Mouse (Mus musculus): ENCODE measurements around the gene Mndal.
"Not testable (repeated sequence)": the region's sequence is repeated elsewhere in the genome, so short reads cannot be mapped to it uniquely, and the experiment has no call there.

The Mndal gene

GRCm38 (mm10) chr1:173889741-173890140 is 52.5 kb downstream of the Mndal start:
- DNase-seq (ENCODE audit: low spot score in 2 of 2): not testable (repeated sequence)

GRCm38 (mm10) chr1:173887026-173887787 is 55.1 kb downstream of the Mndal start:
- not testable (repeated sequence) for DNase-seq (ENCODE audit: low spot score in 2 of 2)

- DNase-seq (ENCODE audit: low spot score in 2 of 2): not testable (repeated sequence)
Measured at GRCm38 (mm10) chr1:173880004-173880666, 62.2 kb downstream of the Mndal start.

GRCm38 (mm10) chr1:173879225-173879987 is 62.9 kb downstream of the Mndal start:
- DNase-seq (ENCODE audit: low spot score in 2 of 2): not testable (repeated sequence)

GRCm38 (mm10) chr1:173878264-173878663 is 64.0 kb downstream of the Mndal start:
- not testable (repeated sequence) for DNase-seq (ENCODE audit: low spot score in 2 of 2)

- not testable (repeated sequence) for DNase-seq (ENCODE audit: low spot score in 2 of 2)
Measured at GRCm38 (mm10) chr1:173877125-173877524, 65.2 kb downstream of the Mndal start.

- DNase-seq (ENCODE audit: low spot score in 2 of 2): not testable (repeated sequence)
Measured at GRCm38 (mm10) chr1:173868586-173868985, 73.7 kb downstream of the Mndal start.

GRCm38 (mm10) chr1:173866504-173866903 is 75.8 kb downstream of the Mndal start:
- DNase-seq (ENCODE audit: low spot score in 2 of 2): peak in 1 of 2 experiments; percentile 58

- DNase-seq (ENCODE audit: low spot score in 2 of 2): not testable (repeated sequence)
Measured at GRCm38 (mm10) chr1:173853711-173854110, 88.6 kb downstream of the Mndal start.

- peak; percentile 50 to 71 for DNase-seq (ENCODE audit: low spot score in 2 of 2)
Measured at GRCm38 (mm10) chr1:173852853-173853252, 89.4 kb downstream of the Mndal start.

- DNase-seq (ENCODE audit: low spot score in 2 of 2): not testable (repeated sequence)
Measured at GRCm38 (mm10) chr1:173846193-173846592, 96.1 kb downstream of the Mndal start.

- peak; percentile 18 to 56 for DNase-seq (ENCODE audit: low spot score in 2 of 2)
Measured at GRCm38 (mm10) chr1:173844754-173845153, 97.5 kb downstream of the Mndal start.

GRCm38 (mm10) chr1:173821481-173821803 is 120.8 kb downstream of the Mndal start:
- not testable (repeated sequence) for DNase-seq (ENCODE audit: low spot score in 2 of 2)

GRCm38 (mm10) chr1:173820794-173821480 is 121.4 kb downstream of the Mndal start:
- not testable (repeated sequence) for DNase-seq (ENCODE audit: low spot score in 2 of 2)

GRCm38 (mm10) chr1:173809294-173809693 is 133.0 kb downstream of the Mndal start:
- DNase-seq (ENCODE audit: low spot score in 2 of 2): peak; percentile 22 to 58

GRCm38 (mm10) chr1:173802689-173803281 is 139.5 kb downstream of the Mndal start:
- DNase-seq (ENCODE audit: low spot score in 2 of 2): not testable (repeated sequence)

GRCm38 (mm10) chr1:173802207-173802606 is 140.1 kb downstream of the Mndal start:
- DNase-seq (ENCODE audit: low spot score in 2 of 2): not testable (repeated sequence)

- DNase-seq (ENCODE audit: low spot score in 2 of 2): not testable (repeated sequence)
Measured at GRCm38 (mm10) chr1:173801791-173802190, 140.5 kb downstream of the Mndal start.
